Mouse (Mus musculus): Measurements from ENCODE around the gene Prtn3. TPM values are rescaled to one million over a fixed set of nuclear protein-coding genes. Genes with fewer than 3 reads are reported as not detected.
"Not testable (repeated sequence)": the region's sequence is repeated elsewhere in the genome, so short reads cannot be mapped to it uniquely, and the experiment has no call there.

The Prtn3 gene
- polyA plus RNA-seq, 1 experiment from 2014 or later: 15.3 TPM

- Histone ChIP-seq H3K4me1 (peaks cover 27% of the 10 kb centered on the region), H3K36me3 (no peaks in the 10 kb centered on the region), H3K9me3 (replicated peaks) (no peaks in the 10 kb centered on the region), H3K4me3 (no peak overlapping the region), H3K27ac (no peak overlapping the region), H3K27me3 (ENCODE audit: low read depth, poor library complexity, severe bottlenecking) (peaks cover 22% of the 10 kb centered on the region)
- 74% methylated on average over 8 of the region's 8 CpGs for WGBS
- no peak for DNase-seq (ENCODE audit: low spot score)
Measured at GRCm38 (mm10) chr10:79886611-79887010, 12.3 kb downstream of the Prtn3 start.

GRCm38 (mm10) chr10:79889386-79889785 is 15.1 kb downstream of the Prtn3 start:
- peaks cover 5% of the 10 kb centered on the region for H3K36me3 ChIP-seq
- H3K27me3 ChIP-seq (ENCODE audit: low read depth, poor library complexity, severe bottlenecking): no peaks in the 10 kb centered on the region
- H3K4me3 ChIP-seq: no peak overlapping the region
- WGBS: 87% methylated on average over 2 of the region's 2 CpGs
- H3K4me1 ChIP-seq: peaks cover 8% of the 10 kb centered on the region; the same call in 1 of the 2 replicates
- DNase-seq (ENCODE audit: low spot score): no peak
- H3K27ac ChIP-seq: no peak overlapping the region
- H3K9me3 ChIP-seq (replicated peaks): no peaks in the 10 kb centered on the region

- 37% methylated on average over 5 of the region's 5 CpGs for WGBS
Measured at GRCm38 (mm10) chr10:79890670-79891069, 16.4 kb downstream of the Prtn3 start, which contains the start of gene Cfd. Gene Cfd, plus strand, starts transcription at chr10:79890853.

GRCm38 (mm10) chr10:79892451-79893118 is 18.3 kb downstream of the Prtn3 start:
- peaks cover 33% of the 10 kb centered on the region for H3K36me3 ChIP-seq
- 0 out of 2 replicates have a peak overlapping the region, but pooled peaks have one; percentile 16 for H3K27ac ChIP-seq
- H3K4me3 ChIP-seq; H3K9me3 ChIP-seq (replicated peaks); H3K27me3 ChIP-seq (ENCODE audit: low read depth, poor library complexity, severe bottlenecking): not testable (repeated sequence)
- 46% methylated on average over 22 of the region's 22 CpGs for WGBS
- DNase-seq (ENCODE audit: low spot score): peak; percentile 92
- peaks cover 17% of the 10 kb centered on the region for H3K4me1 ChIP-seq

More at GRCm38 (mm10) chr10:79890670-79891069, 16.4 kb downstream of the Prtn3 start, which contains the start of gene Cfd:
- peaks cover 14% of the 10 kb centered on the region for H3K36me3 ChIP-seq
- H3K9me3 ChIP-seq (replicated peaks): no peaks in the 10 kb centered on the region
- no peak within 1 kb of the TSS; the same call in 1 of the 2 replicates for H3K27ac ChIP-seq
- no peak within 1 kb of the TSS for H3K4me3 ChIP-seq
- no peak for DNase-seq (ENCODE audit: low spot score)
- no peaks in the 10 kb centered on the region for H3K27me3 ChIP-seq (ENCODE audit: low read depth, poor library complexity, severe bottlenecking)
- peaks cover 8% of the 10 kb centered on the region; the same call in 1 of the 2 replicates for H3K4me1 ChIP-seq

GRCm38 (mm10) chr10:79896306-79896705 is 22.0 kb downstream of the Prtn3 start:
- Histone ChIP-seq H3K4me1 (peaks cover 31% of the 10 kb centered on the region), H3K9me3 (replicated peaks) (no peaks in the 10 kb centered on the region), H3K27ac (no peak overlapping the region), H3K4me3 (no peak overlapping the region), H3K27me3 (ENCODE audit: low read depth, poor library complexity, severe bottlenecking) (no peaks in the 10 kb centered on the region; the same call in 1 of the 2 replicates), H3K36me3 (peaks cover 68% of the 10 kb centered on the region)
- 94% methylated on average over 16 of the region's 16 CpGs for WGBS
- no peak for DNase-seq (ENCODE audit: low spot score)

- no peaks in the 10 kb centered on the region; the same call in 1 of the 2 replicates for H3K27me3 ChIP-seq (ENCODE audit: low read depth, poor library complexity, severe bottlenecking)
- DNase-seq (ENCODE audit: low spot score): no peak
- H3K27ac ChIP-seq: 0 out of 2 replicates have a peak overlapping the region, but pooled peaks have one; percentile 46
- 86% methylated on average over 13 of the region's 13 CpGs for WGBS
- H3K9me3 ChIP-seq (replicated peaks): no peaks in the 10 kb centered on the region
- H3K4me3 ChIP-seq: no peak overlapping the region
- peaks cover 70% of the 10 kb centered on the region for H3K36me3 ChIP-seq
- H3K4me1 ChIP-seq: peaks cover 33% of the 10 kb centered on the region
Measured at GRCm38 (mm10) chr10:79896814-79897213, 22.5 kb downstream of the Prtn3 start.

GRCm38 (mm10) chr10:79897316-79898245 is 23.3 kb downstream of the Prtn3 start:
- WGBS: 46% methylated on average over 19 of the region's 20 CpGs
- Histone ChIP-seq H3K27ac (0 out of 2 replicates have a peak overlapping the region, but pooled peaks have one; percentile 46), H3K4me3 (0 out of 2 replicates have a peak overlapping the region, but pooled peaks have one; percentile 6), H3K27me3 (ENCODE audit: low read depth, poor library complexity, severe bottlenecking) (no peaks in the 10 kb centered on the region; the same call in 1 of the 2 replicates), H3K9me3 (replicated peaks) (no peaks in the 10 kb centered on the region), H3K4me1 (peaks cover 33% of the 10 kb centered on the region), H3K36me3 (peaks cover 76% of the 10 kb centered on the region)
- DNase-seq (ENCODE audit: low spot score): no peak

GRCm38 (mm10) chr10:79900951-79901410 is 26.7 kb downstream of the Prtn3 start:
- 23% methylated on average over 2 of the region's 2 CpGs for WGBS
- no peaks in the 10 kb centered on the region for H3K9me3 ChIP-seq (replicated peaks)
- no peak for DNase-seq (ENCODE audit: low spot score)
- peaks cover 28% of the 10 kb centered on the region for H3K4me1 ChIP-seq
- H3K4me3 ChIP-seq: no peak overlapping the region
- H3K36me3 ChIP-seq: peaks cover 92% of the 10 kb centered on the region
- H3K27ac ChIP-seq: 0 out of 2 replicates have a peak overlapping the region, but pooled peaks have one; percentile 12
- no peaks in the 10 kb centered on the region; the same call in 1 of the 2 replicates for H3K27me3 ChIP-seq (ENCODE audit: low read depth, poor library complexity, severe bottlenecking)

- Histone ChIP-seq H3K4me3 (peak overlapping the region; percentile 88), H3K9me3 (replicated peaks) (no peaks in the 10 kb centered on the region), H3K27ac (no peak overlapping the region; the same call in 1 of the 2 replicates), H3K27me3 (ENCODE audit: low read depth, poor library complexity, severe bottlenecking) (no peaks in the 10 kb centered on the region), H3K36me3 (peaks cover 68% of the 10 kb centered on the region), H3K4me1 (peaks cover 22% of the 10 kb centered on the region)
- WGBS: 96% methylated on average over 9 of the region's 9 CpGs
- no peak for DNase-seq (ENCODE audit: low spot score)
Measured at GRCm38 (mm10) chr10:79906712-79907111, 32.4 kb downstream of the Prtn3 start.

GRCm38 (mm10) chr10:79907415-79907814 is 33.1 kb downstream of the Prtn3 start:
- DNase-seq (ENCODE audit: low spot score): no peak
- H3K27ac ChIP-seq: peak overlapping the region; percentile 36; the same call in 1 of the 2 replicates
- peaks cover 22% of the 10 kb centered on the region for H3K4me1 ChIP-seq
- H3K27me3 ChIP-seq (ENCODE audit: low read depth, poor library complexity, severe bottlenecking): no peaks in the 10 kb centered on the region
- peaks cover 71% of the 10 kb centered on the region for H3K36me3 ChIP-seq
- no peaks in the 10 kb centered on the region for H3K9me3 ChIP-seq (replicated peaks)
- WGBS: 93% methylated on average over 10 of the region's 10 CpGs
- H3K4me3 ChIP-seq: peak overlapping the region; percentile 88

- Histone ChIP-seq H3K4me3 (peak within 1 kb of the TSS; percentile 88), H3K4me1 (peaks cover 22% of the 10 kb centered on the region), H3K27ac (peak within 1 kb of the TSS; percentile 100), H3K9me3 (replicated peaks) (no peaks in the 10 kb centered on the region), H3K36me3 (peaks cover 69% of the 10 kb centered on the region), H3K27me3 (ENCODE audit: low read depth, poor library complexity, severe bottlenecking) (no peaks in the 10 kb centered on the region)
- 2% methylated on average over 52 of the region's 52 CpGs for WGBS
- DNase-seq (ENCODE audit: low spot score): peak; percentile 96
Measured at GRCm38 (mm10) chr10:79908167-79909091, 34.2 kb downstream of the Prtn3 start, which contains the start of gene Med16. Gene Med16, minus strand, starts transcription at chr10:79908923.
